Mouse (Mus musculus) adrenal gland, postnatal 36 days (tissue): ENCODE measurements at regions not wholly inside any gene's neighbourhood (a gene's known extent, or its start where the extent isn't known, plus 50 kb on each side); places are given as distances from the start of the nearest gene placed in this dataset.

Experiments used
- DNase-seq, 2 experiments: peaks; one replicate each; pipeline ENCODE4 v3.0.0; 2021; ENCODE audit warnings: mixed read lengths in 1 of 2

GRCm38 (mm10) chr16:92966069-92966866, 140.3 kb upstream of the Runx1 start:
- DNase-seq: no peak

- peak; percentile 41 to 53 for DNase-seq
Measured at GRCm38 (mm10) chr16:92965651-92966050, 139.7 kb upstream of the Runx1 start.

GRCm38 (mm10) chr16:92963582-92963981, 137.6 kb upstream of the Runx1 start:
- DNase-seq: no peak

GRCm38 (mm10) chr16:92961361-92961760, 135.4 kb upstream of the Runx1 start:
- peak in 1 of 2 experiments; percentile 27 for DNase-seq

- no peak for DNase-seq
Measured at GRCm38 (mm10) chr16:92960740-92961139, 134.8 kb upstream of the Runx1 start.

- DNase-seq: no peak
Measured at GRCm38 (mm10) chr16:92958967-92959366, 133.0 kb upstream of the Runx1 start.

GRCm38 (mm10) chr16:92958146-92958545, 132.2 kb upstream of the Runx1 start:
- peak; percentile 48 to 58 for DNase-seq

- DNase-seq: no peak
Measured at GRCm38 (mm10) chr16:92955508-92955907, 129.6 kb upstream of the Runx1 start.

GRCm38 (mm10) chr16:92955087-92955486, 129.1 kb upstream of the Runx1 start:
- DNase-seq: no peak

GRCm38 (mm10) chr16:92953936-92954654, 128.1 kb upstream of the Runx1 start:
- peak; percentile 58 to 71 for DNase-seq

- DNase-seq: no peak
Measured at GRCm38 (mm10) chr16:92952336-92953097, 126.6 kb upstream of the Runx1 start.

GRCm38 (mm10) chr16:92951516-92951915, 125.6 kb upstream of the Runx1 start:
- DNase-seq: no peak

- DNase-seq: peak; percentile 58 to 61
Measured at GRCm38 (mm10) chr16:92948494-92948893, 122.5 kb upstream of the Runx1 start.

GRCm38 (mm10) chr16:92946554-92946953, 120.6 kb upstream of the Runx1 start:
- no peak for DNase-seq

GRCm38 (mm10) chr16:92943901-92944300, 118.0 kb upstream of the Runx1 start:
- DNase-seq: no peak

GRCm38 (mm10) chr16:92939618-92940017, 113.7 kb upstream of the Runx1 start:
- DNase-seq: no peak

- DNase-seq: no peak
Measured at GRCm38 (mm10) chr16:92935848-92936535, 110.0 kb upstream of the Runx1 start.

- DNase-seq: peak in 1 of 2 experiments; percentile 33
Measured at GRCm38 (mm10) chr16:92930103-92930502, 104.2 kb upstream of the Runx1 start.

GRCm38 (mm10) chr16:92928201-92928600, 102.3 kb upstream of the Runx1 start:
- DNase-seq: no peak

GRCm38 (mm10) chr16:92927662-92928061, 101.7 kb upstream of the Runx1 start:
- no peak for DNase-seq

- DNase-seq: no peak
Measured at GRCm38 (mm10) chr16:92926853-92927252, 100.9 kb upstream of the Runx1 start.

GRCm38 (mm10) chr16:92920947-92921346, 95.0 kb upstream of the Runx1 start:
- DNase-seq: no peak
